ENCODE assay signal across 1 mouse cellular context in genomic region chr10:120826795-120827669, GRCm38 (mm10).
TF ChIP-seq lines count a peak whose summit lies in the region.

No protein-coding gene starts in this region.

TF ChIP-seq in MEL, 35 proteins besides CTCF, POLR2A, EP300 and RAD21 (continued from another document):
- TF ChIP-seq NRF1 (IDR thresholded peaks at IDR 0.05; ENCODE audit: insufficient read depth, low read depth, low read length, poor library complexity, severe bottlenecking) (0 out of 2 replicates have a peak, but pooled peaks have one; percentile 12), KAT2A (conservative IDR thresholded peaks at IDR 0.05; ENCODE audit: low read depth, low read length) (0 out of 2 replicates have a peak, but pooled peaks have one; percentile 18), NELFE (IDR thresholded peaks at IDR 0.05; ENCODE audit: low read depth, low read length) (peak; percentile 44; the same call in 1 of the 2 replicates), CHD1 (IDR thresholded peaks at IDR 0.05; ENCODE audit: low read depth, low read length) (no peak), POLR2AphosphoS2 (IDR thresholded peaks at IDR 0.05; ENCODE audit: low read length) (no peak), MEF2A (IDR thresholded peaks at IDR 0.05; ENCODE audit: extremely low read depth, insufficient replicate concordance, low read depth, low read length, poor library complexity, severe bottlenecking) (no peak), ZC3H11A (IDR thresholded peaks at IDR 0.05; ENCODE audit: low read depth, low read length) (no peak), GATA1 (IDR thresholded peaks at IDR 0.05; ENCODE audit: low read depth, low read length) (peak; percentile 76), MAFK (IDR thresholded peaks at IDR 0.05; ENCODE audit: borderline replicate concordance, low read depth, low read length) (peak; percentile 70), SMC3 (IDR thresholded peaks at IDR 0.05; ENCODE audit: low read depth, low read length) (no peak), HCFC1 (IDR thresholded peaks at IDR 0.05; ENCODE audit: low read depth, low read length) (peak; percentile 51; the same call in 1 of the 2 replicates), RCOR1 (IDR thresholded peaks at IDR 0.05; ENCODE audit: low read depth, low read length) (peak; percentile 79)
